Mouse (Mus musculus) embryonic stem cell, embryonic (primary cell): ENCODE measurements around the gene Mmp28.

Experiments
- CTCF ChIA-PET, 4 experiments: fragments of 300-600 bp in 2 of 4; fragments of 350-600 bp in 2 of 4; sonication (Branson Sonifier 250); formaldehyde crosslinking; loops; one replicate each; lab custom pipeline; 2022; ENCODE audit warnings: inconsistent platforms in 2 of 4; lab: Charles Lee
- POLR2A ChIA-PET, 4 experiments: fragments of 300-600 bp in 2 of 4; fragments of 350-600 bp in 2 of 4; sonication (Branson Sonifier 250); formaldehyde crosslinking; loops; one replicate each; lab custom pipeline; 2022; ENCODE audit warnings: antibody characterized with exemption in 4 of 4, inconsistent platforms in 1 of 4; lab: Charles Lee

Gene Mmp28

DNA sequence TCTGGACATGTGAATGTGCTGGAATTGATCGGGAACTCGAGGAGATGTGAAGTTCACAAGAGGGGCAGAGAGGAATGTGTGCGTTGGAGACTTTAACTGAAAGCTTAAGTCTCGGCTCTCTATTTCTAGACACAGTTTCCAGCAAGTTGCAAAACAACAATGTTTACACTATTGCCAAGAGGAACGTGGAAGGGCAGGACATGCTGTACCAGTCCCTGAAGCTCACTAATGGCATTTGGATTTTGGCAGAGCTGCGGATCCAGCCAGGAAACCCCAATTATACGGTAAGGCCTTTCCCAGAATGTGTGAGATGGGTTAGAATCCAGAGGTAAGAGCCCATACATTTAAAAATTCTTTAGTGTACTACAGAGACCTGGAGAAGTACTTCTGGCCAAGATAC is 65.2 kb downstream of the Mmp28 start:
- POLR2A ChIA-PET, result interaction anchor here in 1 of 4 experiments (0.8 to 1.2 kb wide), 2 partner anchors 12 to 74 kb away, joined by 3 to 4 read pairs; no protein-coding TSS in a partner anchor
- CTCF ChIA-PET, result interaction anchor here in 1 of 4 experiments (1.0 kb wide), 1 partner anchor 10 kb away, joined by 3 read pairs; no protein-coding TSS in a partner anchor

DNA sequence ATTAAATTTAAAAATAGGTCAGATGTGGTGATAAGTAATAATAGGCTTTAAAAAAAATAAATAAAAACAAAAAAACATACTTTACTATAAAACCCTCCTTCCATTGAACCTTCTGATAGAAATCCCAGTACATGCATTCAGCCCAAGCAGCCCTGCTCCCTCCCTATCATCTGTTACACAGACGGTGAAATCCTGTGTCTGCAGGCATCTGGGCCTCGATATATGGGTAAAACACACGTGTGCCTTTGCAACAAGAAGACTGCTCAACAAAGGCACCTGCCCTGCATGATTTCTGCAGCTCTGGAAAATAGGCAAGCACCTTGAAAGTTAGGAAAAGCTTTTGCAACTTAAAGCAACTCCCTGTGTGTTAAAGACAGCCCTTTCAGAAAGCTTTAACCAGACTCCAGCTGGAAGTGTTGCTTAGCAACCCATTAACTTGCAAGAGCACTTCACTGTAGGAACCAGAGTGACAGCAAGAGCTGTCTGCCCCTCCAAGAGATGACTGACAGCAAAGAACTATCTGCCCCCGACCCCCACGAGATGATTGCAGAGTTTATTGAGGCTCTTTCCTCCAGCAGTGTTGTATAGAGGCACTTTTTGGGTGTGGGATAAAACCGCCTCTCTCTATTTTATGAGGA is 68.0 kb downstream of the Mmp28 start:
- ChIA-PET POLR2A (interaction anchor here in 2 of 4 experiments (0.9 to 1.1 kb wide), 3 partner anchors 14 to 33 kb away, joined by 3 to 4 read pairs (median 3); partner anchors contain the start of gene Rasl10b (in 1 of the 2)), CTCF (no interaction called here)

DNA sequence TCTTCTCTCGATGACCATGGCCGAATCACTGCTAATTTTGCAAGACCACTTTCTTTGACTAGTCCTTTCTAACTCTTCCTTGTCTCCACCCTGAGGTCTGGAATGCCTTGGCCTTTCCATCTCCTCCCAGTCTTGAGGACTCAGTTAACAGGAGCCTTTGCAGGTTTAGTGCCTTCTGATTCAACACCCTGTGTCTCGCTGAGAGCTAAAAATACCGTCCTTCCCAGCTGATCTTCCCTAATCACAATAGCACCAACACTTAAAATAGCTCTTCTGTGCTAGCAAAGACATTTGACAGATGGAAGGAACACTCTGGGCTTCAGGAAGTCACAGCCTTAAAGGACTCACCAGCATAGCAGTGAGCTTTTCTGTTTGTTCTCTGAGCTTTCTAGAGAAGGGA is 69.8 kb downstream of the Mmp28 start:
- POLR2A ChIA-PET, result interaction anchor here in 2 of 4 experiments (1.1 to 2.0 kb wide), 5 partner anchors 10 to 28 kb away, joined by 3 to 5 read pairs (median 4); no protein-coding TSS in a partner anchor
- CTCF ChIA-PET, result no interaction called here
